Mouse (Mus musculus): ENCODE results near the gene Alg6. TPM values are rescaled to one million over a fixed set of nuclear protein-coding genes. Genes with fewer than 3 reads are reported as not detected.

The Alg6 gene
- polyA plus RNA-seq, 1 experiment from 2014 or later, result 21.0 TPM

GRCm38 (mm10) chr4:99724331-99724730 is 8.9 kb downstream of the Alg6 start:
- Histone ChIP-seq H3K27me3 (replicated peaks; ENCODE audit: control insufficient read depth, insufficient read depth, low read length) (no peaks in the 10 kb centered on the region), H3K4me2 (ENCODE audit: low read depth, low read length) (no peak overlapping the region), H3K4me1 (ENCODE audit: control insufficient read depth, insufficient read depth, low read length) (no peaks in the 10 kb centered on the region), H3K9me3 (ENCODE audit: control insufficient read depth, low read length) (no peaks in the 10 kb centered on the region), H3K27ac (ENCODE audit: low read length) (no peak overlapping the region), H3K36me3 (ENCODE audit: control insufficient read depth, insufficient read depth, low read length) (peaks cover 8% of the 10 kb centered on the region), H3K4me3 (ENCODE audit: low read length) (no peak overlapping the region), H3K9ac (ENCODE audit: low read depth, low read length) (no peak overlapping the region)
- 82% methylated on average over 4 of the region's 4 CpGs for WGBS
- no peak for ATAC-seq

- H3K36me3 ChIP-seq (ENCODE audit: control insufficient read depth, insufficient read depth, low read length), result peaks cover 16% of the 10 kb centered on the region
- H3K9me3 ChIP-seq (ENCODE audit: control insufficient read depth, low read length), result peaks cover 6% of the 10 kb centered on the region; the same call in 1 of the 2 replicates
- H3K27me3 ChIP-seq (replicated peaks; ENCODE audit: control insufficient read depth, insufficient read depth, low read length), result no peaks in the 10 kb centered on the region
- H3K27ac ChIP-seq (ENCODE audit: low read length), result no peak overlapping the region
- no peak overlapping the region for H3K9ac ChIP-seq (ENCODE audit: low read depth, low read length)
- no peak for ATAC-seq
- no peaks in the 10 kb centered on the region for H3K4me1 ChIP-seq (ENCODE audit: control insufficient read depth, insufficient read depth, low read length)
- no peak overlapping the region for H3K4me2 ChIP-seq (ENCODE audit: low read depth, low read length)
- WGBS, result 90% methylated on average over 8 of the region's 8 CpGs
- no peak overlapping the region for H3K4me3 ChIP-seq (ENCODE audit: low read length)
Observed at GRCm38 (mm10) chr4:99725914-99726451, 10.5 kb downstream of the Alg6 start.

GRCm38 (mm10) chr4:99739836-99740235 is 24.4 kb downstream of the Alg6 start:
- no peaks in the 10 kb centered on the region for H3K4me1 ChIP-seq (ENCODE audit: control insufficient read depth, insufficient read depth, low read length)
- H3K4me2 ChIP-seq (ENCODE audit: low read depth, low read length), result no peak overlapping the region
- 66% methylated on average over 7 of the region's 7 CpGs for WGBS
- H3K4me3 ChIP-seq (ENCODE audit: low read length), result no peak overlapping the region
- H3K36me3 ChIP-seq (ENCODE audit: control insufficient read depth, insufficient read depth, low read length), result no peaks in the 10 kb centered on the region
- ATAC-seq, result no peak
- H3K9me3 ChIP-seq (ENCODE audit: control insufficient read depth, low read length), result no peaks in the 10 kb centered on the region
- H3K9ac ChIP-seq (ENCODE audit: low read depth, low read length), result no peak overlapping the region
- H3K27me3 ChIP-seq (replicated peaks; ENCODE audit: control insufficient read depth, insufficient read depth, low read length), result no peaks in the 10 kb centered on the region
- H3K27ac ChIP-seq (ENCODE audit: low read length), result no peak overlapping the region

- ATAC-seq, result no peak
- no peaks in the 10 kb centered on the region for H3K27me3 ChIP-seq (replicated peaks; ENCODE audit: control insufficient read depth, insufficient read depth, low read length)
- H3K9ac ChIP-seq (ENCODE audit: low read depth, low read length), result no peak overlapping the region
- WGBS, result 80% methylated on average over 5 of the region's 5 CpGs
- H3K4me2 ChIP-seq (ENCODE audit: low read depth, low read length), result no peak overlapping the region
- H3K9me3 ChIP-seq (ENCODE audit: control insufficient read depth, low read length), result no peaks in the 10 kb centered on the region
- no peaks in the 10 kb centered on the region for H3K36me3 ChIP-seq (ENCODE audit: control insufficient read depth, insufficient read depth, low read length)
- no peak overlapping the region for H3K27ac ChIP-seq (ENCODE audit: low read length)
- H3K4me1 ChIP-seq (ENCODE audit: control insufficient read depth, insufficient read depth, low read length), result no peaks in the 10 kb centered on the region
- H3K4me3 ChIP-seq (ENCODE audit: low read length), result no peak overlapping the region
Observed at GRCm38 (mm10) chr4:99752426-99752825, 37.0 kb downstream of the Alg6 start.

- H3K36me3 ChIP-seq (ENCODE audit: control insufficient read depth, insufficient read depth, low read length), result no peaks in the 10 kb centered on the region
- H3K4me1 ChIP-seq (ENCODE audit: control insufficient read depth, insufficient read depth, low read length), result no peaks in the 10 kb centered on the region
- WGBS, result 61% methylated on average over 5 of the region's 5 CpGs
- no peaks in the 10 kb centered on the region for H3K9me3 ChIP-seq (ENCODE audit: control insufficient read depth, low read length)
- no peak overlapping the region for H3K4me3 ChIP-seq (ENCODE audit: low read length)
- no peak overlapping the region for H3K27ac ChIP-seq (ENCODE audit: low read length)
- ATAC-seq, result no peak; the same call in 1 of the 2 replicates
- H3K4me2 ChIP-seq (ENCODE audit: low read depth, low read length), result no peak overlapping the region
- H3K9ac ChIP-seq (ENCODE audit: low read depth, low read length), result no peak overlapping the region
- no peaks in the 10 kb centered on the region for H3K27me3 ChIP-seq (replicated peaks; ENCODE audit: control insufficient read depth, insufficient read depth, low read length)
Observed at GRCm38 (mm10) chr4:99766303-99766702, 50.8 kb downstream of the Alg6 start.

- no peak for ATAC-seq
- no peak overlapping the region for H3K4me2 ChIP-seq (ENCODE audit: low read depth, low read length)
- H3K9ac ChIP-seq (ENCODE audit: low read depth, low read length), result no peak overlapping the region
- H3K4me3 ChIP-seq (ENCODE audit: low read length), result no peak overlapping the region
- 66% methylated on average over 1 of the region's 1 CpGs for WGBS
- no peaks in the 10 kb centered on the region for H3K4me1 ChIP-seq (ENCODE audit: control insufficient read depth, insufficient read depth, low read length)
- no peaks in the 10 kb centered on the region for H3K27me3 ChIP-seq (replicated peaks; ENCODE audit: control insufficient read depth, insufficient read depth, low read length)
- H3K27ac ChIP-seq (ENCODE audit: low read length), result no peak overlapping the region
- H3K36me3 ChIP-seq (ENCODE audit: control insufficient read depth, insufficient read depth, low read length), result no peaks in the 10 kb centered on the region
- no peaks in the 10 kb centered on the region for H3K9me3 ChIP-seq (ENCODE audit: control insufficient read depth, low read length)
Observed at GRCm38 (mm10) chr4:99766753-99767152, 51.3 kb downstream of the Alg6 start.

GRCm38 (mm10) chr4:99770555-99770954 is 55.1 kb downstream of the Alg6 start:
- H3K9ac ChIP-seq (ENCODE audit: low read depth, low read length), result no peak overlapping the region
- H3K27me3 ChIP-seq (replicated peaks; ENCODE audit: control insufficient read depth, insufficient read depth, low read length), result no peaks in the 10 kb centered on the region
- WGBS, result 91% methylated on average over 5 of the region's 5 CpGs

GRCm38 (mm10) chr4:99773041-99773440 is 57.6 kb downstream of the Alg6 start:
- Histone ChIP-seq H3K4me3 (ENCODE audit: low read length) (no peak overlapping the region), H3K9ac (ENCODE audit: low read depth, low read length) (no peak overlapping the region), H3K36me3 (ENCODE audit: control insufficient read depth, insufficient read depth, low read length) (no peaks in the 10 kb centered on the region), H3K27ac (ENCODE audit: low read length) (no peak overlapping the region), H3K27me3 (replicated peaks; ENCODE audit: control insufficient read depth, insufficient read depth, low read length) (no peaks in the 10 kb centered on the region), H3K9me3 (ENCODE audit: control insufficient read depth, low read length) (no peaks in the 10 kb centered on the region), H3K4me2 (ENCODE audit: low read depth, low read length) (no peak overlapping the region), H3K4me1 (ENCODE audit: control insufficient read depth, insufficient read depth, low read length) (no peaks in the 10 kb centered on the region)
- WGBS, result 36% methylated on average over 1 of the region's 1 CpGs
- no peak for ATAC-seq

More at GRCm38 (mm10) chr4:99770555-99770954, 55.1 kb downstream of the Alg6 start:
- Histone ChIP-seq H3K4me3 (ENCODE audit: low read length) (no peak overlapping the region), H3K36me3 (ENCODE audit: control insufficient read depth, insufficient read depth, low read length) (no peaks in the 10 kb centered on the region), H3K4me1 (ENCODE audit: control insufficient read depth, insufficient read depth, low read length) (no peaks in the 10 kb centered on the region), H3K9me3 (ENCODE audit: control insufficient read depth, low read length) (no peaks in the 10 kb centered on the region), H3K4me2 (ENCODE audit: low read depth, low read length) (no peak overlapping the region), H3K27ac (ENCODE audit: low read length) (no peak overlapping the region)
- no peak for ATAC-seq

GRCm38 (mm10) chr4:99792365-99792764 is 76.9 kb downstream of the Alg6 start:
- H3K36me3 ChIP-seq (ENCODE audit: control insufficient read depth, insufficient read depth, low read length), result no peaks in the 10 kb centered on the region
- no peaks in the 10 kb centered on the region for H3K9me3 ChIP-seq (ENCODE audit: control insufficient read depth, low read length)
- no peak overlapping the region for H3K9ac ChIP-seq (ENCODE audit: low read depth, low read length)
- no peak overlapping the region for H3K4me2 ChIP-seq (ENCODE audit: low read depth, low read length)
- 86% methylated on average over 6 of the region's 6 CpGs for WGBS
- H3K4me3 ChIP-seq (ENCODE audit: low read length), result no peak overlapping the region
- H3K27me3 ChIP-seq (replicated peaks; ENCODE audit: control insufficient read depth, insufficient read depth, low read length), result no peaks in the 10 kb centered on the region
- H3K4me1 ChIP-seq (ENCODE audit: control insufficient read depth, insufficient read depth, low read length), result no peaks in the 10 kb centered on the region
- ATAC-seq, result no peak
- no peak overlapping the region for H3K27ac ChIP-seq (ENCODE audit: low read length)

Data from intestine, embryonic 16.5 days (tissue).